Mouse (Mus musculus): ENCODE data around the gene Gm20388.

DNA sequence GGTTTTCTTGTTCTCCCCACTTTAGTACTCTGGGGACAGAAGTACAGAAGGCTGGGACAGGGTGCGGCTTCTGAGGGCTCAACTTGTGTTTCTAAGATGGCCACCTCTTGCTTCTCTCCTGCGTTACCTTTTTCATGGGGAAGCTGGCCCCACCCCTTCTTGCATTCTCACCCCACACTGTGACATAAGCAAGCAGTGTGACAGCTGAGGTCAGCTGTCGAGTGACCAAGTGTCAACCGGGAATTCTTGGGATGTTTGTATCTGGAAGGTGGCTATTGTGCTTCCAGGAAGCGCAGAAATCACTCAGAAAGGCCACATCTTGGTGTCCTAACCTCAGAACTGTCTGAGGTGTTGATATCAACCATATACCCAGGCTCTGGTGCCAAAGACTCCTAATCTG is 1257.4 kb downstream of the Gm20388 start:
- TF ChIP-seq TAL1 (IDR thresholded peaks at IDR 0.05; ENCODE audit: low read length): no peak
- no peak for TF ChIP-seq GATA1 (IDR thresholded peaks at IDR 0.05; ENCODE audit: low read length)

Measured in erythroblast, embryonic 14.5 days (primary cell).